Mouse (Mus musculus): ENCODE data around the gene Zbtb4. TPM values are rescaled to one million over a fixed set of nuclear protein-coding genes. Genes with fewer than 3 reads are reported as not detected.

Zbtb4 gene
- polyA plus RNA-seq, 1 experiment from 2014 or later, result 2.7 TPM

- H3K4me2 ChIP-seq, result no peak overlapping the region
- peaks cover 37% of the 10 kb centered on the region for H3K4me1 ChIP-seq
- no peak overlapping the region for H3K9ac ChIP-seq
- no peaks in the 10 kb centered on the region for H3K27me3 ChIP-seq (replicated peaks)
- no peaks in the 10 kb centered on the region for H3K36me3 ChIP-seq
- WGBS, result 65% methylated on average over 7 of the region's 7 CpGs
- ATAC-seq (ENCODE audit: extremely low read depth, insufficient number of reproducible peaks, low FRiP score, low TSS enrichment), result no peak
- no peak overlapping the region for H3K4me3 ChIP-seq
- no peaks in the 10 kb centered on the region for H3K9me3 ChIP-seq
- H3K27ac ChIP-seq (replicated peaks), result no peak overlapping the region
Observed at GRCm38 (mm10) chr11:69763551-69763950, 2.2 kb upstream of the Zbtb4 start.

- peak; percentile 72 for ATAC-seq (ENCODE audit: extremely low read depth, insufficient number of reproducible peaks, low FRiP score, low TSS enrichment)
- Histone ChIP-seq H3K27ac (replicated peaks) (peak overlapping the region; percentile 87), H3K4me1 (peaks cover 37% of the 10 kb centered on the region), H3K4me3 (peak overlapping the region; percentile 72), H3K36me3 (peaks cover 13% of the 10 kb centered on the region; the same call in 1 of the 2 replicates), H3K9ac (peak overlapping the region; percentile 97), H3K9me3 (no peaks in the 10 kb centered on the region), H3K27me3 (replicated peaks) (no peaks in the 10 kb centered on the region), H3K4me2 (peak overlapping the region; percentile 69)
- under 1% methylated on average over 32 of the region's 37 CpGs for WGBS
Observed at GRCm38 (mm10) chr11:69766126-69766609, 456 bp downstream of the Zbtb4 start.

GRCm38 (mm10) chr11:69766872-69767624 lies 1.3 kb downstream of the Zbtb4 start:
- no peak; the same call in 1 of the 2 replicates for ATAC-seq (ENCODE audit: extremely low read depth, insufficient number of reproducible peaks, low FRiP score, low TSS enrichment)
- Histone ChIP-seq H3K9ac (peak overlapping the region; percentile 97), H3K27ac (replicated peaks) (peak overlapping the region; percentile 87), H3K27me3 (replicated peaks) (no peaks in the 10 kb centered on the region), H3K36me3 (peaks cover 15% of the 10 kb centered on the region; the same call in 1 of the 2 replicates), H3K9me3 (no peaks in the 10 kb centered on the region), H3K4me3 (peak overlapping the region; percentile 72), H3K4me1 (peaks cover 37% of the 10 kb centered on the region), H3K4me2 (peak overlapping the region; percentile 69)
- 46% methylated on average over 13 of the region's 13 CpGs for WGBS

DNA sequence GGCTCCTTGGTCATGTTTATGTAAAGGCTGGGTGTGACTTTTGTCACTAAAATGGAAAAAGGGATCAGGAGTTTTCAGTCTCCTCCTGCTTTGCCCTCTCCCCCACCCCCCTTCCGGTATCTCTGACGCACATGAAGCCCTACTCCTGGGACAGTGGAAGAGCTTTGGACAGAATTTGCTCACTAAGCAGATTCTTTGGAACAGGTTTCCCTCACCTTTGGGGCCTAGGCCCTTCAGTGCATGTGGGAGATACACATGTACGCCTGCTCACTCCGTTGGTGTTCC lies 1.9 kb downstream of the Zbtb4 start:
- Histone ChIP-seq H3K9ac (peak overlapping the region; percentile 97), H3K4me3 (peak overlapping the region; percentile 72)

GRCm38 (mm10) chr11:69774961-69775360 lies 9.2 kb downstream of the Zbtb4 start:
- peaks cover 41% of the 10 kb centered on the region for H3K4me1 ChIP-seq
- H3K36me3 ChIP-seq, result peaks cover 53% of the 10 kb centered on the region
- H3K9ac ChIP-seq, result no peak overlapping the region
- no peak overlapping the region for H3K27ac ChIP-seq (replicated peaks)
- no peak overlapping the region for H3K4me3 ChIP-seq
- H3K9me3 ChIP-seq, result no peaks in the 10 kb centered on the region
- WGBS, result 50% methylated on average over 5 of the region's 5 CpGs
- H3K4me2 ChIP-seq, result no peak overlapping the region
- H3K27me3 ChIP-seq (replicated peaks), result peaks cover 5% of the 10 kb centered on the region; the same call in 1 of the 2 replicates
- no peak for ATAC-seq (ENCODE audit: extremely low read depth, insufficient number of reproducible peaks, low FRiP score, low TSS enrichment)

More for the DNA sequence above, 1.9 kb downstream of the Zbtb4 start:
- Histone ChIP-seq H3K36me3 (peaks cover 15% of the 10 kb centered on the region; the same call in 1 of the 2 replicates), H3K4me1 (peaks cover 37% of the 10 kb centered on the region), H3K27ac (replicated peaks) (peak overlapping the region; percentile 87), H3K27me3 (replicated peaks) (no peaks in the 10 kb centered on the region), H3K4me2 (peak overlapping the region; percentile 69), H3K9me3 (no peaks in the 10 kb centered on the region)
- WGBS, result 45% methylated on average over 4 of the region's 4 CpGs
- no peak for ATAC-seq (ENCODE audit: extremely low read depth, insufficient number of reproducible peaks, low FRiP score, low TSS enrichment)

DNA sequence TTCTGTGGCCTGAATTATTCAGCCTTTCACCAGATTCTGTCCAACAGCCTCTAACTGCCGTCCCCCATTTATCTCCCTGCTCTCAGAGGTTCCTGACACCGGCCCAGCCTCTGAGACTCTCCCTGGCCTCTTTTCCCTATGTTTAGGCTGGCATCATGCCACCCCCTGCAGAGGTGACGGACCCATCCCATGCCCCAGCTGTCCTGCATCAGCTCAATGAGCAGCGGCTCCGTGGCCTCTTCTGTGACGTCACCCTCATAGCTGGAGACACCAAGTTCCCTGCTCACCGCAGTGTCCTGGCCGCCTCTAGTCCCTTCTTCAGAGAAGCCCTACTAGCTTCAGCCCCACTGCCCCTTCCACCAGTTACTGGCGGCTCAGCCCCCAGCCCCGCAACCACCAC lies 10.0 kb downstream of the Zbtb4 start:
- peaks cover 40% of the 10 kb centered on the region for H3K4me1 ChIP-seq
- peaks cover 47% of the 10 kb centered on the region for H3K36me3 ChIP-seq
- no peak overlapping the region for H3K4me2 ChIP-seq
- 56% methylated on average over 10 of the region's 10 CpGs for WGBS
- no peak overlapping the region; the same call in 1 of the 2 replicates for H3K9ac ChIP-seq
- peaks cover 9% of the 10 kb centered on the region; the same call in 1 of the 2 replicates for H3K27me3 ChIP-seq (replicated peaks)
- no peak for ATAC-seq (ENCODE audit: extremely low read depth, insufficient number of reproducible peaks, low FRiP score, low TSS enrichment)
- H3K4me3 ChIP-seq, result no peak overlapping the region
- H3K9me3 ChIP-seq, result no peaks in the 10 kb centered on the region
- H3K27ac ChIP-seq (replicated peaks), result no peak overlapping the region

GRCm38 (mm10) chr11:69776488-69776887 lies 10.8 kb downstream of the Zbtb4 start:
- no peak for ATAC-seq (ENCODE audit: extremely low read depth, insufficient number of reproducible peaks, low FRiP score, low TSS enrichment)
- Histone ChIP-seq H3K4me3 (no peak overlapping the region), H3K9ac (no peak overlapping the region), H3K9me3 (no peaks in the 10 kb centered on the region), H3K36me3 (peaks cover 41% of the 10 kb centered on the region), H3K27ac (replicated peaks) (no peak overlapping the region), H3K27me3 (replicated peaks) (peaks cover 11% of the 10 kb centered on the region; the same call in 1 of the 2 replicates), H3K4me1 (peaks cover 40% of the 10 kb centered on the region), H3K4me2 (no peak overlapping the region)
- 73% methylated on average over 20 of the region's 20 CpGs for WGBS

DNA sequence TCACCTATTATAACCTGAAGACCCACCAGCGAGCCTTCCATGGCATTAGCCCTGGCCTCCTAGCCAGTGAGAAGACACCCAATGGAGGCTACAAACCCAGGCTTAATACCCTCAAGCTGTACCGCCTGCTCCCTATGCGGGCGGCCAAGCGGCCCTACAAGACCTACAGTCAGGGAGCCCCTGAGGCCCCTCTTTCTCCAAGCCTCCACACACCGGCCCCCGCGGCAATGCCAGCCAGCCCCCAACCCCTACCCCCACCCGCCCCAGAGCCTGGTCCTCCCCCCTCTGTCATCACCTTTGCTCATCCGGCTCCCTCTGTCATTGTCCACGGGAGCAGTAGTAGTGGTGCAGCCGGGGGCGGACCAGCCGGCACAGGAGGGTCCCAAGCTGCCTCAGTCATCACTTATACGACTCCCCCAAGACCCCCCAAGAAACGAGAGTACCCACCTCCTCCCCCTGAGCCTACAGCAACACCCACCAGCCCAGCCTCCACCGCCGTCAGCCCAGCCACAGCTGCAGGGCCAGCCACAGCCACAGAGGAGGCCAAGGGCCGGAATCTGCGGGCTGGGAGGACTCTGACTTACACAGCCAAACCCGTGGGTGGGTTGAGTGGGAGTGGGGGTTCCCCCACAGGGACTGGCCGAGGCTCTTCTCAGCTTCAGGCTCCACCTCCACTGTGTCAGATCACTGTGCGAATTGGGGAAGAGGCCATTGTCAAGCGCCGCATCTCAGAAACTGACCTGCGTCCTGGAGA lies 12.0 kb downstream of the Zbtb4 start:
- peaks cover 41% of the 10 kb centered on the region for H3K36me3 ChIP-seq
- H3K4me2 ChIP-seq, result no peak overlapping the region
- H3K27me3 ChIP-seq (replicated peaks), result peaks cover 11% of the 10 kb centered on the region; the same call in 1 of the 2 replicates
- H3K4me3 ChIP-seq, result no peak overlapping the region
- H3K27ac ChIP-seq (replicated peaks), result no peak overlapping the region
- WGBS, result 60% methylated on average over 26 of the region's 26 CpGs
- no peaks in the 10 kb centered on the region for H3K9me3 ChIP-seq
- ATAC-seq (ENCODE audit: extremely low read depth, insufficient number of reproducible peaks, low FRiP score, low TSS enrichment), result 0 out of 2 replicates have a peak, but pooled peaks have one; percentile 11
- peaks cover 40% of the 10 kb centered on the region for H3K4me1 ChIP-seq
- peak overlapping the region; percentile 10; the same call in 1 of the 2 replicates for H3K9ac ChIP-seq

DNA sequence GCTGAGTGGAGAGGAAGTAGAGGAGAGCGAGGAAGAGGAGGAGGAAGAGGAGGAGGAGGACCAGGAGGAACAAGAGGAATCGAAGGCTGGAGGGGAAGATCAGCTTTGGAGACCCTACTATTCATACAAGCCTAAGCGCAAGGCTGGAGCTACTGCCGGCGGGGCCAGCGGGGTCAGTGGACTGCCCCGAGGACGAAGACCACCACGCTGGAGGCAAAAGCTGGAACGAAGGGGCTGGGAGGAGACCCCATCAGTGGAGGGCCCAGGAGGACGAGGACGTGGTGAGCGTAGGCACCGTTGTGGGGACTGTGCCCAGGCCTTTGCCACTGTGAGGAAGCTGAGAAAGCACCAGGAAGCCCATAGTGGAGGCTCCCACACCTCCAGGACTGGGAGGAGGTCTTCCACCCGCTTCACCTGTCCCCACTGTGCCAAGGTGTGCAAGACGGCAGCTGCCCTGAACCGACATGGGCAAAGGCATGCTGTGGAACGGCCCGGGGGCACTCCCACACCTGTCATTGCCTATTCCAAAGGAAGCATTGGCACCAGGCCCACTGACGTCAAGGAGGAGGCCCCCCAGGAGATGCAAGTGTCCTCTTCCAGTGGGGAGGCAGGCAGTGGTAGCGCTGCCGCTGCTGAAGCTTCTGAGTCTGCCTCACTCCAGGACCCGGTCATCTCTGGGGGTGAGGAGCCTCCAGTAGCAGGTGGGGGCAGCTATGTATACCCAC lies 12.7 kb downstream of the Zbtb4 start:
- ATAC-seq (ENCODE audit: extremely low read depth, insufficient number of reproducible peaks, low FRiP score, low TSS enrichment), result no peak
- WGBS, result 65% methylated on average over 23 of the region's 23 CpGs
- no peaks in the 10 kb centered on the region for H3K9me3 ChIP-seq
- H3K27ac ChIP-seq (replicated peaks), result no peak overlapping the region
- H3K4me2 ChIP-seq, result peak overlapping the region; percentile 20; the same call in 1 of the 2 replicates
- no peak overlapping the region for H3K4me3 ChIP-seq
- peaks cover 37% of the 10 kb centered on the region for H3K4me1 ChIP-seq
- peak overlapping the region; percentile 21 for H3K9ac ChIP-seq
- H3K36me3 ChIP-seq, result peaks cover 35% of the 10 kb centered on the region
- peaks cover 11% of the 10 kb centered on the region; the same call in 1 of the 2 replicates for H3K27me3 ChIP-seq (replicated peaks)

GRCm38 (mm10) chr11:69778985-69779384 lies 13.3 kb downstream of the Zbtb4 start:
- Histone ChIP-seq H3K4me2 (peak overlapping the region; percentile 20; the same call in 1 of the 2 replicates), H3K9ac (peak overlapping the region; percentile 21; the same call in 1 of the 2 replicates), H3K4me1 (peaks cover 37% of the 10 kb centered on the region), H3K4me3 (no peak overlapping the region), H3K27me3 (replicated peaks) (peaks cover 11% of the 10 kb centered on the region; the same call in 1 of the 2 replicates), H3K9me3 (no peaks in the 10 kb centered on the region), H3K36me3 (peaks cover 35% of the 10 kb centered on the region), H3K27ac (replicated peaks) (no peak overlapping the region)
- WGBS, result 39% methylated on average over 7 of the region's 7 CpGs
- no peak for ATAC-seq (ENCODE audit: extremely low read depth, insufficient number of reproducible peaks, low FRiP score, low TSS enrichment)

GRCm38 (mm10) chr11:69781828-69782227 lies 16.1 kb downstream of the Zbtb4 start:
- H3K4me1 ChIP-seq, result peaks cover 32% of the 10 kb centered on the region
- H3K36me3 ChIP-seq, result peaks cover 18% of the 10 kb centered on the region
- no peak overlapping the region for H3K4me2 ChIP-seq
- no peak overlapping the region for H3K27ac ChIP-seq (replicated peaks)
- WGBS, result 40% methylated on average over 4 of the region's 4 CpGs
- no peaks in the 10 kb centered on the region for H3K9me3 ChIP-seq
- peaks cover 11% of the 10 kb centered on the region; the same call in 1 of the 2 replicates for H3K27me3 ChIP-seq (replicated peaks)
- no peak overlapping the region for H3K4me3 ChIP-seq
- no peak overlapping the region for H3K9ac ChIP-seq
- ATAC-seq (ENCODE audit: extremely low read depth, insufficient number of reproducible peaks, low FRiP score, low TSS enrichment), result no peak
